Mouse (Mus musculus): ENCODE results near the gene Abcc3.

Gene Abcc3

DNA sequence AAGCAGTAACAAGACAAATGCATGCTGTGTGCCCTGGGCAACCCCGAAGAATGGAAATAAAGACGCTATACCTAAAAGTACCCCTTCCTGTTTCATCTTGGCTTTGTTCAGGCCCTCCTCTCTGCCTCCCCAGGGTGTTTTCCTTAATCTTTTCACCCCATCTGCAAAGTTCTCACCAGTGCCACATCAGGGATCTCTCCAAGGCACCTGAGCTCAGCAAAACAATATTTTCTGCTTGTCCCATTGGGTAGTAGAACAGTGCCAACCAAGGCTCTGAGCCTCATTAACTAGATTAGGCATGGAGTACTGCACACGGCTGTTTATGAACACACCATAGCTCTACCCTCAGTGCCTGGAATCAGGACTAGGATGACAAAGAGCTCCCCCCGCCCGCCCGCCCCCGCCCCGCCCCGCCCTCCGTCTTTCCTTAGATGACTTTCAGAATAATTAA, 65.8 kb downstream of the Abcc3 start:
- CTCF ChIA-PET, result interaction anchor here (0.6 to 1.9 kb wide), 7 partner anchors 8 to 357 kb away, joined by 3 to 7 read pairs (median 4); partner anchors contain the start of gene Spata20 (in 1 of the 4)
- POLR2A ChIA-PET, result interaction anchor here (0.6 to 5.0 kb wide), 44 partner anchors 10 to 359 kb away, joined by 3 to 91 read pairs (median 4); partner anchors contain the start of genes Tob1 (in 3 of the 4), Cacna1g (in 1 of the 4), Chad (in 1 of the 4) and Gm20390 (in 1 of the 4)

DNA sequence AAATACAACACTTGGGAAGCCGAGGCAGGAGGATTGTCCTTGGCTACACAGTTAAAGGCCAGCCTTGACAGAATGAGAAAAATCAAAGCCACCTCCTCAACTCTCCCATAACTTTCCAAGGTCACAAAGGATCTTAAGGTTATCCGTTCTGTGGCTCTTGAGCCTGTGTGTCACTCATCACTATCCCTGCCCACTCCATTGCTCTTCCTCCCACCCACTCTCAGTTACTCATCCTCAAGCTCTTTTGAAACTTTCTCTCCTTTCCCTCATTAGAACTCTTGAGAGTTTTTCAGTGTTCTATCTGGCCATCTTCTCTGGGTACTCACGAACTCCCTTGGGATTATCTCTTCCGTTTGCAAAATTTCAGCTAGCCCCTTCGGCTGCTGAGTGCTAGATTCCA, 68.2 kb downstream of the Abcc3 start:
- ChIA-PET POLR2A (interaction anchor here in 2 of 4 experiments (0.6 to 6.2 kb wide), 5 partner anchors 8 to 114 kb away, joined by 3 to 51 read pairs (median 6); partner anchors contain the start of gene Tob1 (in 1 of the 2)), CTCF (interaction anchor here in 2 of 4 experiments (0.5 to 1.1 kb wide), 3 partner anchors 19 to 303 kb away, joined by 3 to 4 read pairs (median 3); no protein-coding TSS in a partner anchor)

DNA sequence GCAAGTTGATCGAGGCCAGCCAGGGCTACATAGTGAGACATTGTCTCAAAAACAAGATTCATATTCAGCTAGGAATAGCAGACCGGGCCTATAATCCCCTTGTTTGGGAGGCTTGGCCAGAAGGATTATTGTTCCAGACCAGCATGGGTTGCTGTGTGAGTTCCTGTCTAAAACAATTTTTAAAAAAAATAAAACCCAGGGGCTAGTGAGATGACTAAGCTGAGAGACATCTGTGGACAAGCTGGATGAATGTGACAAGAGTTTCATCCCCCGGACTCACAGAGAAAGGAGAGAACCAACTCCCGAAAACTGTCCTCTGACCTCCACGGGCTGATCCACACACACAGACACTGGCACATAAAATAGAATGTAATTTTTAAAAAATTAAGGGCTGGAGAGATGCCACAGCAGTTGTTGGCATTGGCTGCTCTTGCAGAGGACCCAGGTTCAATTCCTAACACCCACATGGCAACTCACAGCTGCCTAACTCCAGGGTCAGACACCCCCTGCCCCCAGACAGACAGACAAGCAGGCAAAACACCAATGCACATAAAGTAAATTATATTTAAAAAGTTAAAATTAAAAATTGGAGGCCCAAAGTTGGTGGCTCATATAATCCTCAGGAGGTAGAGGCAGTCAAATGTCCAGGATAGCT, 69.4 kb downstream of the Abcc3 start:
- ChIA-PET POLR2A (interaction anchor here in 3 of 4 experiments (0.6 to 14.0 kb wide), 14 partner anchors 10 to 435 kb away, joined by 3 to 303 read pairs (median 4); partner anchors contain the start of gene Tob1 (in 2 of the 3)), CTCF (interaction anchor here in 1 of 4 experiments (0.5 kb wide), 1 partner anchor 171 kb away, joined by 8 read pairs; no protein-coding TSS in a partner anchor)

DNA sequence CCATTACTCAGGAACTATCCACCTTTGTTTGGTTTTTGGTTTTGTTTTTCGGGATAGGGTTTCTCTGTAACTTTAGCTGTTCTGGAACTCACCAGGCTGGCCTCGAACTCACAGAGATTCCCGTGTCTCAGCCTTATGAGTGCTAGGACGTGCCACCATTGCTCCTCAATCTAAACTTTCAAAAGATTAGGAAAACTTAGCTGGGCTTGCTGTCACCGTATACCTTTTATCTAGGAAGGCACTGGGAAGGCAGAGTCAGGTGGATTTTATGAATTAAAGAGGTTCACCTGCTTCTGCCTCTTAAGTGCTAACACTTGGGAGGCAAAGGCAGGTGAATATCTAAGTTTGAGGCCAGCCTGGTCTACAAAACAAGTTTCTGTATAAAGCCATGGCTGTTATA, 70.2 kb downstream of the Abcc3 start:
- ChIA-PET POLR2A (interaction anchor here in 3 of 4 experiments (0.6 to 14.0 kb wide), 31 partner anchors 9 to 394 kb away, joined by 3 to 303 read pairs (median 4); partner anchors contain the start of genes Tob1 (in 3 of the 3) and Epn3 (in 1 of the 3)), CTCF (interaction anchor here in 1 of 4 experiments (0.6 kb wide), 1 partner anchor 163 kb away, joined by 3 read pairs; the partner anchor contains the start of gene Spata20)

DNA sequence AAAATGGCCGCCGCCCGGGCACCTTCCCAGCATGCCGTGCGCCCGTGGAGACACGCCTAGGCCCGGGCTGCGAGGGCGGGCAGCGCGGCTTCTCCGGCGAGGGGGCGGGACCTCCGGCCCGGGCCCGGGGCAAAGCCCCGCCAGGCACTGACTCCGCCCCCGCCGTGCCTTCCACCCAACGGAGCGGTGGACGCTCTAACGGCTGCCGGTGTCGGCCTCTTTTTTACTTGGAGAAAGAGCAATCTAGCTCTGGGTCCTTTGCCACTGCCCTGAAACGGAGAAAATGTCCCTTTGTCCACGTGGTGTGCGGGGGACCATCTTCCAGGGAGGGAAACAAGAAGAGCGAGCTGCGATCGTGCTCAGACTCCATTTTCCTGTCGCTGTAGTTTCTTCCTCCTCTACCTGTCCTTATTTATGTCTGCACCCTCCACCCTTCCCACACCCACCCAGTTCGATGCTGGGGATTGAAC, 70.8 kb downstream of the Abcc3 start, which contains the start of gene Luc7l3:
Gene Luc7l3 (minus strand): TSS at position 58 of the 470 bp plus-strand sequence.
- POLR2A ChIA-PET, result interaction anchor here in 3 of 4 experiments (0.6 to 14.0 kb wide), 36 partner anchors 8 to 394 kb away, joined by 3 to 303 read pairs (median 4); partner anchors contain the start of genes Tob1 (in 3 of the 3) and Epn3 (in 1 of the 3)
- CTCF ChIA-PET, result interaction anchor here in 1 of 4 experiments (0.5 kb wide), 1 partner anchor 206 kb away, joined by 3 read pairs; no protein-coding TSS in a partner anchor

DNA sequence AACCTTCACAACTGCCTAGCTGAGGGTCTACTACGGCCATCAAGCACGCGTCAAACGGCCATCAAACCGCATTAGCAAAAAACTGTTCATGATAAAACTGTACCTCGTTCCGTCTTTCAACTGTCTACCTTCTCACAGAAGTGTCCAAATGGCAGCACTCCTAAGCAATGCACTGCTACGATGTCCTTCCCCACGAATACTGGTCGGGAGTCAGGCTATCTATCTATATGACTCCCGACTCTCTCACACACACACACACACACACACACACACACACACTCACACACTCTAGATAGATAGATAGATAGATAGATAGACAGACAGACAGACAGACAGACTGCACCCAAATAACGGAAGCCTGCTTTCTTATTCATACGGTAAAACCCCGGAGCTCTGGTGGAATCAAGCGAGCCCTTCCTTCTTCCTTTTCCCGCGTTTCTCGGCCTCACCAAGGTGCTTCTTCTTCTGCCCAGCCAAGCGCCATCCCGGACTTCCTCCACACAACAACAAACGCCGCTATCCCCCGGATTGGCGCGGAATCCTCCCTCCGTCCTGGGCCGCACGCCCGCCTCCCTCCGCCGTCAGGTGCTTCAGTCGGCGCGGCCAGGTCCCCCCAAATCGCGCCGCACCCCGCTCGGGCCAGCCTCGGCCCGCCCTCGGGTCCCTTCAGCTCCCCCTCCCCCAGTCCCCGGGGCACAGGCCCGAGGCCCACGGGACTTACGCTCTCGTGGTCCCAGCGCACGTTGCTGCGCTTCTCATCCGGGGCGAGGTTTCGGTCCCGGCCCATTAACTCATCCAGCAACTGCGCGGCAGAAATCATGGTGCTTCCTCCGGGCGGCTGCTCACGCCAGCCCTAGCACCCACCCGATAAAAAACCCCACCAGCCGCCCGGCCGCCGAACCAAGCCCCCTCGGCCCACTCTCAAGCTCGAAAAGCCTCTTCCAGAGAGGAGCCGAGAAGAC, 71.5 kb downstream of the Abcc3 start:
- POLR2A ChIA-PET, result interaction anchor here (0.6 to 14.0 kb wide), 43 partner anchors 8 to 403 kb away, joined by 3 to 303 read pairs (median 4); partner anchors contain the start of genes Tob1 (in 3 of the 4), Ankrd40 (in 1 of the 4), Epn3 (in 1 of the 4) and Nme2 (in 1 of the 4)
- CTCF ChIA-PET, result interaction anchor here in 2 of 4 experiments (0.5 to 0.8 kb wide), 2 partner anchors 188 to 206 kb away, joined by 3 to 4 read pairs; no protein-coding TSS in a partner anchor

DNA sequence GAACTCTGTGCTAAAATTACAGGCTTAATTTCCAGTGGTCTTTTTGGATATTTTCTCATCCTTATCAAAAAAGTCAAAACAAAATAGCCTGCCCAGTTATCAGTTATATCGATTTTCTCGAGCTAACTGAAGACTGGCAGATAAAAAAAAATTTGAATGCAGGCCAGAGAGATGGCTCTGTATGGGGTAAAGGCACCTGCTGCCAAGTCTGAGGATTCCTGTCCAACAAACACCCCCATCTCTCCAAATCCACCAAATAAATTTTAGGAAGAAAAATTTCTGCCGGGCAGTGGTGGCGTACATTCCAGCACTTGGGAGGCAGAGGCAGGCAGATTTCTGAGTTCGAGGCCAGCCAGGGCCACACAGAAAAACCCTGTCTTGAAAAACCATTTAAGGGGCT, 74.7 kb downstream of the Abcc3 start:
- POLR2A ChIA-PET, result interaction anchor here in 2 of 4 experiments (1.0 to 14.0 kb wide), 10 partner anchors 10 to 106 kb away, joined by 3 to 303 read pairs (median 8); partner anchors contain the start of genes Ankrd40 (in 2 of the 2) and Tob1 (in 1 of the 2)
- CTCF ChIA-PET, result interaction anchor here in 1 of 4 experiments (1.1 to 1.8 kb wide), 3 partner anchors 10 to 14 kb away, joined by 3 to 4 read pairs (median 3); partner anchors contain the start of gene Ankrd40

DNA sequence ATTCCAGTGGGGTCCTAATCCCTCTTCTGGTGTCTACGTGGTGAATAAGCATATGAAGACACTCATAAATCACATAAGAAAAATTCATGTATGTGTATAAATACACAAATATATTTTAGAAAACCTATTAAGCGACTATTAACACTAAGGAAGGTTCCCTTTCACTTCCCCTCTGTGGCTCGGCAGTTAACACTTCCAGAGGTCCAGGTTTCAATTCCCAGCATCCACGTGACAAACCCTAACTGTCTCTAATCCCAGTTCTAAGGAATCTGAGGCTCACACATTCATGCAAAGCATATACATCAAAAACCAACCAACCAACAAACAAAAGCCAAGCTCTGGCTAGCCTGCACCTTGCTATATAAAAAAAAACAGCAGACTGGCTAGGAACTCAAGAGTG, 75.3 kb downstream of the Abcc3 start:
- ChIA-PET CTCF (interaction anchor here in 2 of 4 experiments (0.5 to 1.1 kb wide), 2 partner anchors 12 to 22 kb away, joined by 3 to 4 read pairs; no protein-coding TSS in a partner anchor), POLR2A (interaction anchor here (0.6 to 14.0 kb wide), 15 partner anchors 8 to 175 kb away, joined by 3 to 303 read pairs (median 5); partner anchors contain the start of genes Ankrd40 (in 2 of the 4) and Cacna1g (in 1 of the 4))

DNA sequence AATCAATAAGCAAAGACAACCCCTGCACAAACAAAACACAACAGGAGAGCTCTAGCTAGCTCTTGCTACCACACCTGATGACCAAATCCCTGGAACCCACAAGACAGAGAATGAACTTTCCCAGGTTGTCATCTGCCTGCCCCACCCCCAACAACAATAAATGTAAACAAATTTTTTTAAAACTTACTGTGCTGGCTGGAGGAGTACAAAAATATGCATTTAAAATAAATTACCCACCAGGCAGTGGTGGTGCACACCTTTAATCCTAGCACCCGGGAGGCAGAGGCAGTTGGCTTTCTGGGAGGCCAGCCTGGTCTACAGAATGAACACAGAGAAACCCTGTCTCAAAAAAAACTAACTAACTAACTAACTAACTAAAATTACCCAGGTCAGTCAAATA, 75.8 kb downstream of the Abcc3 start:
- ChIA-PET CTCF (no interaction called here), POLR2A (interaction anchor here (0.5 to 14.0 kb wide), 17 partner anchors 8 to 292 kb away, joined by 3 to 303 read pairs (median 5); partner anchors contain the start of genes Ankrd40 (in 2 of the 4), Tob1 (in 2 of the 4) and Cacna1g (in 1 of the 4))

DNA sequence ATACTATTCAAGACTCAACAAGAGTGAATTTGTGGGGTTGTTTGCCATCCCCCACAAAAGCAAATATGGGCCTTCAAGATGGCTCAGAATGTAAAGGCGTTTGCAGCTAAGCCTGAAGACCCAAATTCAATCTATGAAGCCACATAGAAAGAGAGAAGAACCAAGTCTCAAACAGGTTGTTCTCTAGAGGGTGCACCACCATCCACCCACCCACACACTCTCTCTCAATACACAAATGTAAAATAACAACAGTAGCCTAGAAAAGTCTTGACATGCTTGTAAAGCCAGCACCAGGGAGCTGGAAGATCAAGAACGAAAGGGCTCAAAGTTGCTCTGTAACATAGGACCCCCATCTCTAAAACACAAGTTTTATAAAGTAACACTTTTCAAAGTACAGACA, 76.3 kb downstream of the Abcc3 start:
- ChIA-PET CTCF (no interaction called here), POLR2A (interaction anchor here in 3 of 4 experiments (0.5 to 14.0 kb wide), 14 partner anchors 8 to 292 kb away, joined by 3 to 303 read pairs (median 5); partner anchors contain the start of genes Ankrd40 (in 2 of the 3), Tob1 (in 2 of the 3) and Cacna1g (in 1 of the 3))

DNA sequence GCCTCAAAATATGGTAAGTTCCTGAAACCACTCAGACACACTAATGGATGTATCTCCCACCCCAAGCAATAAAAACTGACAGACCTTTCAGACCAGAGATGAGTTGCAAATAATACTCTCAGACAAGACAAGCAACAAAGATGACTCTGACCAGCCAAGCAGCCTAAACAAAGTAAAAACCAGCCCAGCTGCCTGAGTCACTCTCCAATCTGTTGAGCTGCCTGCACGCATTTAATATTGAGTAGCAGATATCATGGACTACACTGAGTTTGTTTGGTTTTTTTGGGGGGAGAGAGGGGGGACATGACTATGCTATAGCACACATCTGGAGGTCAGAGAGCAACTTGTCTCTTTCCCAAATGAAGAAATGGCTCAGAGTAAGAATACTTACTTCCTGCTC, 77.5 kb downstream of the Abcc3 start:
- CTCF ChIA-PET, result no interaction called here
- POLR2A ChIA-PET, result interaction anchor here in 3 of 4 experiments (0.6 to 14.0 kb wide), 11 partner anchors 10 to 324 kb away, joined by 3 to 303 read pairs (median 8); partner anchors contain the start of genes Ankrd40 (in 2 of the 3) and Tob1 (in 1 of the 3)

DNA sequence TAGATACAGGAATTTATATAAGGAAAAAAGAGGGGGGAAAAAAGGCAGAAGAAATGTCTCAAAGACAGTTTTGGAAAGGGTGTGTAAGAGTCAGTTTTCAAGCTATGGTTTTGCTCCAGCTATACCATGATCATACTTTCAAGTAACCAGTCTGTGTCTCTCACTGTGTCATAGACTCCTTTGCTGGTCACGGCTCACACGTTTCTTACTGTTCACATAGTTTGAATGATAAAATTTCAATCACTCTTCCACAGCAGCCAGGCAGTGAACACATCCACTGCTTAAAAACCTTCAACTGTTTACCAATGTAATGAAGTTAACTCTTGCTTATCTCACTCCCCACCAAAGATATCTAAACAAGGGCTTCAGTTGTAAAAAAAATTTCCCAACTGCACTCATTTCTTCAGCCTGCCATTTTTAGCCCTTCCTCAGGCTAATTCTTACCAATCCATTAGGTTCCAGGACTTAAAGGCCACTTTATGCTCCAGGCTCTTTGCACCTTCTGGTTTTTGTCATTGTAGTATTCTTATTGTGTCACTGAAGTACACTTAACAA, 78.6 kb downstream of the Abcc3 start:
- ChIA-PET POLR2A (interaction anchor here in 3 of 4 experiments (0.5 to 14.0 kb wide), 14 partner anchors 8 to 270 kb away, joined by 3 to 303 read pairs (median 7); partner anchors contain the start of genes Ankrd40 (in 2 of the 3), Luc7l3 (in 2 of the 3) and Tob1 (in 1 of the 3)), CTCF (no interaction called here)

DNA sequence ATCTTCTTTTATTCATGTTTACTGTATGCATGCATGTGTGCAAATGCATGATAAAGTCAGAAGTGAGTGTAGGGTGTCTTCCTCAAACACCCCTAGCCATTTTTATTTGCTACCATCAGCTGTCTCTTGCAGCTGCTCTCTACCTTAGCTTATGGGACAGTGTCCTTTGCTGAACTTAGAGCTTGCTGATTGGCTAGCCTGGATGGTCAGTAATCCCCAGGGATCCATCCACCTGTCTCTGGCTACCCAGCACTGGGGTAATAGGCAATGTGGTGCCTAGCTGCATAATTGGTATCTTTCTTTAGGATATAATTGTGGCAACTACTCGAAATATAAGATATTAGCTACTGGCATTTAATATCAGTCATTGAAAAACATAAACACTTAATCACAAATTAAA, 80.1 kb downstream of the Abcc3 start:
- POLR2A ChIA-PET, result interaction anchor here in 3 of 4 experiments (0.5 to 14.0 kb wide), 20 partner anchors 9 to 487 kb away, joined by 3 to 303 read pairs (median 5); partner anchors contain the start of genes Luc7l3 (in 3 of the 3), Ankrd40 (in 2 of the 3), Cacna1g (in 1 of the 3) and Tob1 (in 1 of the 3)
- CTCF ChIA-PET, result interaction anchor here in 3 of 4 experiments (0.6 to 1.4 kb wide), 3 partner anchors 174 to 236 kb away, joined by 3 read pairs; partner anchors contain the start of gene Spata20 (in 1 of the 3)

DNA sequence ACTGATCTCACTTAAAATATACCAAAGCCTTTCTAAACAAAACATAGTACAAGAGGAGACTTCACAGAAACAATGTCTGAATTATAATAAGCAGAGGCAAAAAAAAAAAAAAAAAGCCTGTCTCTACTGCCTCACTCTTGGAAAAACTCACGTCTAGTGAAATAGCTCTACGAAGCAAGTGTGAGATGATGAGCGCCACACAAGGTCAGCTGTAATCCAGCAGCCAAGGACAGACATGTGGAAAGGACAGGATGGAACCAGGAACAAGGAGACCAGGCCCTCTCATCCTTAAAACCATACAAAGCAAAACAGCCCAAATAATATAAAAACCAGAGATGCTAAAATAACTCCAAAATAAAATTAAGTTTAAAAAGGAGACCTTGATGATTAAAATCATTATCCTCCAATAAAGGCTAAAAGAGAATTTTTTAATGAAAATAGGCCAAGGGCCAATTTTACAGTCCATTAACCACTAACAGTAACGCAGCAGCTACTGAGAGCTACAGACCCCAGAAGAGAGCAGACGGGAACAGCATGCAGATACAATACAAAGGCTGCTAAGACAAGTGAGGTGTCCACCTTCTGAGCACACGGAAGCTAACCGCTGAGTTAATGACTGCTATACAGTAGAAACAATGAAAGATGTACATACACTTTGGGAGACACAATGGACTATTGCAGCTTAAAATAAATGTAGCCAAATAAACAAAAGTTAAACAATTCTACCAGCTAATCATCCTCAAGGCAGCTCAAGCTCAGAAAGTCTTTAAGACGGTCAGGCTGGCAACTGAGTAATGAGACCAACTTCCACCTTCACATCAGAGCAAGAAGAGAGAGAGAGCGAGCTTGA, 97.6 kb downstream of the Abcc3 start:
- ChIA-PET CTCF (interaction anchor here in 3 of 4 experiments (0.6 to 1.4 kb wide), 5 partner anchors 9 to 279 kb away, joined by 3 to 11 read pairs (median 3); no protein-coding TSS in a partner anchor), POLR2A (interaction anchor here (0.6 to 18.6 kb wide), 18 partner anchors 9 to 318 kb away, joined by 3 to 303 read pairs (median 4); partner anchors contain the start of genes Ankrd40 (in 2 of the 4), Gm21885 (in 1 of the 4), Luc7l3 (in 1 of the 4) and Tob1 (in 1 of the 4))
